Mouse (Mus musculus): ENCODE results near the gene 4921536K21Rik. TPM values are rescaled to one million over a fixed set of nuclear protein-coding genes. Genes with fewer than 3 reads are reported as not detected.
"Not testable (repeated sequence)": the region's sequence is repeated elsewhere in the genome, so short reads cannot be mapped to it uniquely, and the experiment has no call there.

4921536K21Rik gene
- polyA plus RNA-seq, 1 experiment: 2.1 TPM

DNA sequence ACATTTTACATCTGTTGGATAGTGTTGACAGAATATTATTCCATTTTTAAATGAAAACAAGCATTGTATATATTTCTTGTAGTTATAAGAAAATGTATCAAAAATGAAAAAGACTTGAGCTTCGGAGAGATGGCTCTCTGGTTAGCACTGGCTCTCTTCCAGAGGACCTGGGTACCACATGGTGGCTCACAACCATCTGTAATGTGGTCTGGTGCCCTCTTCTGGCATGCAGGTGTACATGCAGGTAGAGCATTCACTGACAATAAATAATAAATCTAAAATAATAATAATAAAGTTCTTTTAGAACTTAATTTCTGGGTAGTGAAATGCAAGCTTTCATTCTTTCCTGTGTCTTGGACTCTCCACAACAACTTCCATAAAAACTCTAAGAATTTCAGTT is 23.8 kb upstream of the 4921536K21Rik start:
- no peak overlapping the region for H3K4me3 ChIP-seq (ENCODE audit: insufficient read depth, low read depth, low read length)
- no peak overlapping the region for H3K27ac ChIP-seq (replicated peaks; ENCODE audit: low read depth, low read length)
- H3K4me1 ChIP-seq (ENCODE audit: control insufficient read depth, insufficient read depth, insufficient read length, low read length): no peaks in the 10 kb centered on the region

GRCm38 (mm10) chr11:3914109-3914840 is 19.4 kb upstream of the 4921536K21Rik start, which contains the start of gene Slc35e4:
Gene Slc35e4 (minus strand): TSS chr11:3914664.
- Histone ChIP-seq H3K4me3 (ENCODE audit: insufficient read depth, low read depth, low read length) (peak within 1 kb of the TSS; percentile 66), H3K4me1 (ENCODE audit: control insufficient read depth, insufficient read depth, insufficient read length, low read length) (no peaks in the 10 kb centered on the region; the same call in none of the 2 replicates), H3K27ac (replicated peaks; ENCODE audit: low read depth, low read length) (peak within 1 kb of the TSS; percentile 48)

DNA sequence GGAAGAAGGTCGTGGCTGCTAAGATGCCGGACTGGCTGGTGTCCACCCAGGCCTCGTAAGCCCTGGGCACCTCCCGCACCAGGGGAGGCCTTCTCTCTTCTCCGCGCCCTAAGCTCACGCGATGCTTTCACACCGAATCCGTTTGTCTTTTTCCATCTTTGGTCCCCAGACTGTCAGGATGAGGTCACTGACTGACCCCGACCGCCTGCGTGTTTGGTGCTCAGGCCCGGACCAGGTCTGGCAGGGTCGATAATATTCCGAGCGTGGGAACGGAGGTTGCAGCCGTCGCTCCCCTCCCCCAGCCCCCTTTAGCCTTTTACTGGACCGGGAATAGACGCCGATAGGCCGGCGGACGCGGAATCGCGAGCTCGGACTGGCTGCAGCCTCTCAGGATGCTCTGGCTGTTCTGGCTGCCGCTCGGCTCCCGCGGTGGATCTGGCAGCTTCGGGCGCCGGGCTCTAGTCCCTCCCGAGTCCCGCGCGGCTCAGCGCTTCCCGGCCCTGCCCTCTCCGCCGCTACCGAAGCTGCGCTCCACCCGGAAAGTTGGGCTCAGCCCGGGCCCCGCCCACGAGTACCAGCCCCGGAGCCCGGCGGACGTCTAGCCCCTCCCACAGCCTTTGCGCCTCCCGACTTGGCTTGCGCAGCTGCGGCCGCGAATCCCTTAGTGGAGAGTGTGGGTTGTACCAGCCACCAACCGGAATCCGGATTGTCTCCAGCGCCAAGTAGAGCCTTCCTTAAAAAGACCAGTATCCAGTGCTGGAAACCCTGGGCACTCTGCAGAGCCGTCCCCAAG is 18.6 kb upstream of the 4921536K21Rik start:
- H3K27ac ChIP-seq (replicated peaks; ENCODE audit: low read depth, low read length): peak overlapping the region; percentile 48
- no peaks in the 10 kb centered on the region; the same call in none of the 2 replicates for H3K4me1 ChIP-seq (ENCODE audit: control insufficient read depth, insufficient read depth, insufficient read length, low read length)
- H3K4me3 ChIP-seq (ENCODE audit: insufficient read depth, low read depth, low read length): peak overlapping the region; percentile 66

DNA sequence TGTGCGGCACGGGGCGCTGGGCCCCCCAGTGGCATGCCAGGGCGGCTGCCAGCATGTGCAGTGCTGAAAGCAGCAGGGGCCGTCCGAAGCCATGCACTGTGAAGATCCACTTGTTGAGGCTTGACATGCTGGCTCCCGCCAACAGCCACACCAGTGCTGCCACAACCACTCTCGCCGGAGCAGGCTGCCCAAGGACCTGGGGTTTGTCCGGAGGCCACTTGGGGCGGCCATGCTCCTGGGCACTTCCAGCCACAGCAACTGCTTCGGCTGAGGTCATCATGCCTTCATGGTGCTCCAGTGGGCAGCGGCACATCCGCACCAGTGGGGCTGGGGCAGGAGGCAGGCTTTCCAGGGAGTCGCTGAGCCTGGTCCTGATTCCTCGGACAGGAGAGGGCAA is 18.0 kb upstream of the 4921536K21Rik start:
- Histone ChIP-seq H3K27ac (replicated peaks; ENCODE audit: low read depth, low read length) (no peak overlapping the region), H3K4me3 (ENCODE audit: insufficient read depth, low read depth, low read length) (peak overlapping the region; percentile 66), H3K4me1 (ENCODE audit: control insufficient read depth, insufficient read depth, insufficient read length, low read length) (no peaks in the 10 kb centered on the region; the same call in none of the 2 replicates)

- Histone ChIP-seq H3K27ac (replicated peaks; ENCODE audit: low read depth, low read length) (no peak overlapping the region), H3K4me3 (ENCODE audit: insufficient read depth, low read depth, low read length) (peak overlapping the region; percentile 66), H3K4me1 (ENCODE audit: control insufficient read depth, insufficient read depth, insufficient read length, low read length) (no peaks in the 10 kb centered on the region; the same call in none of the 2 replicates)
Observed at GRCm38 (mm10) chr11:3912100-3912874, 17.4 kb upstream of the 4921536K21Rik start.

GRCm38 (mm10) chr11:3911440-3911839 is 16.5 kb upstream of the 4921536K21Rik start:
- not testable (repeated sequence) for H3K4me3 ChIP-seq (ENCODE audit: insufficient read depth, low read depth, low read length); H3K4me1 ChIP-seq (ENCODE audit: control insufficient read depth, insufficient read depth, insufficient read length, low read length); H3K27ac ChIP-seq (replicated peaks; ENCODE audit: low read depth, low read length)

- Histone ChIP-seq H3K4me3 (ENCODE audit: insufficient read depth, low read depth, low read length) (no peak overlapping the region; the same call in none of the 2 replicates), H3K4me1 (ENCODE audit: control insufficient read depth, insufficient read depth, insufficient read length, low read length) (no peaks in the 10 kb centered on the region; the same call in none of the 2 replicates), H3K27ac (replicated peaks; ENCODE audit: low read depth, low read length) (no peak overlapping the region)
Observed at GRCm38 (mm10) chr11:3910513-3911310, 15.8 kb upstream of the 4921536K21Rik start.

DNA sequence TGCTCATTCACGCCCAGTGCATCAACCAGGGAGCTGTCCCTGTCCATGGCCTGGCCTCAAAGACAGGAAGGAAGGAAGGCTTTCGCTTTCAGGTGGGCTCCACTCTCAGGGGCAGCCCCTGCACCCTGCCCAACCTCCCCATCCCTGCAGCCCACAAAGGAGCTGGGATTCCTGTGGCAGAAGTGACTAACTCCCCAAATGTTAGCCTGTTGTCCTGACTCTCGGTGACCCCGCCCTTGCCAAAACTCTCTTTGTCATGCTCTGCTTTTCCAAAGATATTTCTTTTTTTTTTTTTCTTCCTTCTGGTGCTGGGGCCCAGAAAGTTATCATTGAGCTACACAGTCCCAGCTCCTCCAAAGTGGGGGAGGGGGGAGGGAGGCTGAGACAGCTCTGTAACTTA is 14.3 kb upstream of the 4921536K21Rik start:
- Histone ChIP-seq H3K27ac (replicated peaks; ENCODE audit: low read depth, low read length) (no peak overlapping the region), H3K4me3 (ENCODE audit: insufficient read depth, low read depth, low read length) (no peak overlapping the region), H3K4me1 (ENCODE audit: control insufficient read depth, insufficient read depth, insufficient read length, low read length) (no peaks in the 10 kb centered on the region; the same call in none of the 2 replicates)

GRCm38 (mm10) chr11:3905446-3905845 is 10.5 kb upstream of the 4921536K21Rik start:
- Histone ChIP-seq H3K4me1 (ENCODE audit: control insufficient read depth, insufficient read depth, insufficient read length, low read length) (no peaks in the 10 kb centered on the region), H3K27ac (replicated peaks; ENCODE audit: low read depth, low read length) (no peak overlapping the region), H3K4me3 (ENCODE audit: insufficient read depth, low read depth, low read length) (no peak overlapping the region)

DNA sequence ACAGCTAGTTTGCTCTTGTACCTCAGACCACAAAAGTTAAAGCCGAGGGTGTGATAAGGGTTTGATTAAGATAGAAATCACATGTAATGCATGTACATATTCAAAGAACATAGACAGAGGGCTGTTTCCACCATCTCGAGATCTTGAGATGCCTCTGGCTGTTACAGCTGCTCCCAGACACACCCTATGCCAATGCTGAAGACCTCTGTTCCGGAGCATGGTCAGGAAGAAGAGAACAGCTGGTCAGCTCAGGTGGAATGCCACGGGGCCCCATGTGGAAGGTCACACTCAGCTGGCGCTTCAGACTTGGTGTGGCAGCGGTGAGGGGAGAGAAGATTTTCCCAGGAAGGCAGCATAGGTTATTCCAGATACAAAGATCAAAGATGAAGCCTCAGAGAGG is 9.8 kb upstream of the 4921536K21Rik start:
- Histone ChIP-seq H3K27ac (replicated peaks; ENCODE audit: low read depth, low read length) (no peak overlapping the region), H3K4me3 (ENCODE audit: insufficient read depth, low read depth, low read length) (no peak overlapping the region), H3K4me1 (ENCODE audit: control insufficient read depth, insufficient read depth, insufficient read length, low read length) (no peaks in the 10 kb centered on the region)

DNA sequence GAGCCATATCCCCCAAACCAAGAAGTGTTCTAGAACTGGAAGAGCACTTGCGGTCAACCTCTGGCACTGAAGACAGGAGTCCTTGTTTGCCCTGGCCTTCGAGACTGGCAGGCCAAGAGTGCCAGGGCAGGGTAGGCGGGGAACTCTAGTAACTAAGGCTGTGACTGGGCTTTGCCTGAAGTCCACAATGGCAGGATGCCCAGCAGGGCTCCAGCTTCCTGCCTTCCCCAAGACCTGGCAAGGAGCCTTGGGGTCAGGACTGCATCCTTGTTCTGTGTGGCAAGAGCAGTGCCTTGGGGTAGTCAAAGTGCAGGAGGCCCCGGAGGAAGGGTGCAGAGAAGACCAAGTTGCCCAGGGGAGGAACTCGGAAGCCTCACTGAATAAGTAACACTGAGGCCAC is 8.1 kb upstream of the 4921536K21Rik start:
- no peak overlapping the region for H3K27ac ChIP-seq (replicated peaks; ENCODE audit: low read depth, low read length)
- no peaks in the 10 kb centered on the region for H3K4me1 ChIP-seq (ENCODE audit: control insufficient read depth, insufficient read depth, insufficient read length, low read length)
- H3K4me3 ChIP-seq (ENCODE audit: insufficient read depth, low read depth, low read length): no peak overlapping the region

GRCm38 (mm10) chr11:3902516-3902915 is 7.6 kb upstream of the 4921536K21Rik start:
- Histone ChIP-seq H3K27ac (replicated peaks; ENCODE audit: low read depth, low read length) (no peak overlapping the region), H3K4me1 (ENCODE audit: control insufficient read depth, insufficient read depth, insufficient read length, low read length) (no peaks in the 10 kb centered on the region), H3K4me3 (ENCODE audit: insufficient read depth, low read depth, low read length) (no peak overlapping the region)

DNA sequence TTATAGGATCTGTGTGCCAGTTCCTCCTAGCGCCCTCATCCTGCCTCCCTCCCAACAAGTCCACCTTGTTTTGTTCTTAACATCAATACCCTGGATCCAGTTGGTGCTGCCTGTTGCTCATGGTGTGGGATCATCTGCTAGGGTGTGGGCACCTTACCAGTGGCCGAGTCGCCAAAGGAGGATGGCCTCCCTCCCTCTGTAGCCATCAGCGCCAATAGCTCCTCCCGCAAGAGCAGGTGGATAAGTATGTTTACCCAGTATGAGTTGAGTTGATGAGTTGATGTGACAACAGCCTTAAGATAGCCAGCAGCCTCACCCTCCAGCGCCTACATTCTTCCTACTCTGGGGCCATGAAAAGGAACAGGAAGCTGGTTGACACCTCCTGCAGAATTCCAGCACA is 5.4 kb upstream of the 4921536K21Rik start:
- Histone ChIP-seq H3K4me1 (ENCODE audit: control insufficient read depth, insufficient read depth, insufficient read length, low read length) (0 out of 2 replicates have a peak, but pooled peaks cover 1% of the 10 kb centered on the region), H3K4me3 (ENCODE audit: insufficient read depth, low read depth, low read length) (no peak overlapping the region), H3K27ac (replicated peaks; ENCODE audit: low read depth, low read length) (no peak overlapping the region)

GRCm38 (mm10) chr11:3895933-3896332 is 1.0 kb upstream of the 4921536K21Rik start:
- 0 out of 2 replicates have a peak, but pooled peaks cover 4% of the 10 kb centered on the region for H3K4me1 ChIP-seq (ENCODE audit: control insufficient read depth, insufficient read depth, insufficient read length, low read length)
- H3K27ac ChIP-seq (replicated peaks; ENCODE audit: low read depth, low read length): no peak overlapping the region
- H3K4me3 ChIP-seq (ENCODE audit: insufficient read depth, low read depth, low read length): no peak overlapping the region

All from brown adipose tissue, adult 24 weeks (tissue).